Mouse (Mus musculus) MEL (cell line): ENCODE measurements around the gene Pglyrp2. TPM values are rescaled to one million over a fixed set of nuclear protein-coding genes. Genes with fewer than 3 reads are reported as not detected.

Experiments used
- DNase-seq: peaks from one replicate; pipeline ENCODE4 v3.0.0; 2011; ENCODE audit warnings: low read depth, low spot score
- H3K27ac ChIP-seq: 2 replicates; pipeline ENCODE4 v1.5.1; 2012; ENCODE audit warnings: low read depth, mild to moderate bottlenecking, control low read depth, low read length, moderate library complexity; ENCODE audit not compliant: control insufficient read depth
- H3K27me3 ChIP-seq, 2 experiments: fragments of 150-350 bp in 1 of 2; sonication (generic) in 1 of 2; 2 replicates each; pipeline ENCODE4 v1.6.1; 2012; ENCODE audit warnings: low read length in 2 of 2, mild to moderate bottlenecking in 2 of 2, improper control_type of control experiment in 1 of 2, moderate library complexity in 1 of 2; ENCODE audit not compliant: insufficient read depth in 2 of 2, control insufficient read depth in 1 of 2
- H3K36me3 ChIP-seq, 2 experiments: 2 replicates each; pipeline ENCODE4 v1.6.1; 2012 to 2014; ENCODE audit warnings: low read length in 2 of 2, improper control_type of control experiment in 1 of 2, inconsistent platforms in 1 of 2, mild to moderate bottlenecking in 1 of 2; ENCODE audit not compliant: insufficient read depth in 2 of 2, control insufficient read depth in 1 of 2
- H3K4me1 ChIP-seq, 2 experiments: fragments of 150-350 bp in 1 of 2; sonication (generic) in 1 of 2; 2 replicates each; pipeline ENCODE4 v1.6.1; 2012; ENCODE audit warnings: low read length in 2 of 2, improper control_type of control experiment in 1 of 2, mild to moderate bottlenecking in 1 of 2; ENCODE audit not compliant: insufficient read depth in 2 of 2, control insufficient read depth in 1 of 2
- H3K4me3 ChIP-seq, 2 experiments: fragments of 150-350 bp in 1 of 2; sonication (generic) in 1 of 2; 2 replicates each; pipeline ENCODE4 v1.5.1; 2012; ENCODE audit warnings: low read depth in 2 of 2, low read length in 2 of 2, mild to moderate bottlenecking in 2 of 2, moderate library complexity in 2 of 2, control low read depth in 1 of 2, improper control_type of control experiment in 1 of 2; ENCODE audit not compliant: control insufficient read depth in 1 of 2, insufficient read depth in 1 of 2
- H3K79me2 ChIP-seq: 2 replicates; pipeline ENCODE4 v1.6.1; 2012; ENCODE audit warnings: mild to moderate bottlenecking, low read length, moderate library complexity; ENCODE audit not compliant: control insufficient read depth, poor library complexity, insufficient read depth
- H3K9ac ChIP-seq: 2 replicates; pipeline ENCODE4 v1.6.1; 2012; ENCODE audit warnings: low read depth, mild to moderate bottlenecking, control low read depth, low read length, moderate library complexity; ENCODE audit not compliant: control insufficient read depth, poor library complexity, severe bottlenecking
- H3K9me3 ChIP-seq: fragments of 150-350 bp; sonication (generic); replicated peaks from 2 replicates; pipeline ENCODE4 v1.6.1; 2012; ENCODE audit warnings: mild to moderate bottlenecking, low read length, improper control_type of control experiment, moderate library complexity; ENCODE audit not compliant: insufficient read depth
- BHLHE40 ChIP-seq: IDR thresholded peaks from 2 replicates; pipeline ENCODE4 v1.6.1; 2012; ENCODE audit warnings: low read depth, mild to moderate bottlenecking, inconsistent platforms, low read length, improper control_type of control experiment, borderline replicate concordance
- CHD1 ChIP-seq: IDR thresholded peaks from 2 replicates; pipeline ENCODE4 v1.6.1; 2012; ENCODE audit warnings: low read depth, mild to moderate bottlenecking, inconsistent platforms, low read length, improper control_type of control experiment
- CHD2 ChIP-seq: IDR thresholded peaks from 2 replicates; pipeline ENCODE4 v1.6.1; 2011; ENCODE audit warnings: low read length, improper control_type of control experiment
- CTCF ChIP-seq, 3 experiments: IDR thresholded peaks in 2 of 3; conservative IDR thresholded peaks in 1 of 3; 2 replicates each; pipeline ENCODE4 v1.5.1; 2011 to 2012; ENCODE audit warnings: low read length in 3 of 3, low read depth in 2 of 3, mild to moderate bottlenecking in 2 of 3, improper control_type of control experiment in 1 of 3, inconsistent platforms in 1 of 3, mixed read lengths in 1 of 3, moderate library complexity in 1 of 3; ENCODE audit not compliant: control insufficient read depth in 1 of 3, insufficient read depth in 1 of 3, poor library complexity in 1 of 3, severe bottlenecking in 1 of 3
- ELF1 ChIP-seq: IDR thresholded peaks from 2 replicates; pipeline ENCODE4 v1.6.1; 2014; ENCODE audit warnings: low read depth, mild to moderate bottlenecking, inconsistent platforms, low read length, improper control_type of control experiment, moderate library complexity
- ETS1 ChIP-seq: IDR thresholded peaks from 2 replicates; pipeline ENCODE4 v1.6.1; 2012; ENCODE audit warnings: low read depth, mild to moderate bottlenecking, inconsistent platforms, low read length, improper control_type of control experiment, moderate library complexity
- GABPA ChIP-seq: IDR thresholded peaks from 2 replicates; pipeline ENCODE4 v1.6.1; 2012; ENCODE audit warnings: low read depth, mild to moderate bottlenecking, inconsistent platforms, low read length, improper control_type of control experiment, moderate library complexity
- GATA1 ChIP-seq: IDR thresholded peaks from 2 replicates; pipeline ENCODE4 v1.6.1; 2011; ENCODE audit warnings: low read depth, low read length, improper control_type of control experiment
- MAX ChIP-seq: IDR thresholded peaks from 2 replicates; pipeline ENCODE4 v1.6.1; 2011; ENCODE audit warnings: low read length, improper control_type of control experiment
- MXI1 ChIP-seq: IDR thresholded peaks from 2 replicates; pipeline ENCODE4 v1.6.1; 2011; ENCODE audit warnings: mild to moderate bottlenecking, low read depth, low read length, improper control_type of control experiment
- MYB ChIP-seq: IDR thresholded peaks from 2 replicates; pipeline ENCODE4 v1.6.1; 2011; ENCODE audit warnings: mild to moderate bottlenecking, low read depth, low read length, improper control_type of control experiment
- POLR2A ChIP-seq, 2 experiments: IDR thresholded peaks; 2 replicates each; pipeline ENCODE4 v1.6.1; 2011 to 2012; ENCODE audit warnings: low read length in 2 of 2, mild to moderate bottlenecking in 2 of 2, control low read depth in 1 of 2, improper control_type of control experiment in 1 of 2, low read depth in 1 of 2, moderate library complexity in 1 of 2; ENCODE audit not compliant: control insufficient read depth in 1 of 2, insufficient read depth in 1 of 2, poor library complexity in 1 of 2
- POLR2AphosphoS2 ChIP-seq: IDR thresholded peaks from 2 replicates; pipeline ENCODE4 v1.6.1; 2011; ENCODE audit warnings: low read length, improper control_type of control experiment
- POLR2AphosphoS5 ChIP-seq: IDR thresholded peaks from 2 replicates; pipeline ENCODE4 v1.6.1; 2012; ENCODE audit warnings: low read depth, borderline replicate concordance, mild to moderate bottlenecking, inconsistent platforms, low read length, moderate library complexity, mixed read lengths
- RAD21 ChIP-seq: IDR thresholded peaks from 2 replicates; pipeline ENCODE4 v1.6.1; 2011; ENCODE audit warnings: mild to moderate bottlenecking, low read depth, low read length, improper control_type of control experiment
- SIN3A ChIP-seq: IDR thresholded peaks from 2 replicates; pipeline ENCODE4 v1.6.1; 2012; ENCODE audit warnings: low read length, improper control_type of control experiment, inconsistent platforms
- TAL1 ChIP-seq: IDR thresholded peaks from 2 replicates; pipeline ENCODE4 v1.6.1; 2012; ENCODE audit warnings: mild to moderate bottlenecking, inconsistent platforms, low read length, moderate library complexity, mixed read lengths
- TBP ChIP-seq: IDR thresholded peaks from 2 replicates; pipeline ENCODE4 v1.8.0; 2011; ENCODE audit warnings: low read depth, low read length, improper control_type of control experiment
- UBTF ChIP-seq: IDR thresholded peaks from 2 replicates; pipeline ENCODE4 v1.6.1; 2012; ENCODE audit warnings: low read depth, mild to moderate bottlenecking, inconsistent platforms, low read length, improper control_type of control experiment, moderate library complexity, borderline replicate concordance; ENCODE audit not compliant: insufficient read depth
- ZKSCAN1 ChIP-seq: IDR thresholded peaks from 2 replicates; pipeline ENCODE4 v1.6.1; 2012; ENCODE audit warnings: low read depth, mild to moderate bottlenecking, inconsistent platforms, low read length, improper control_type of control experiment, moderate library complexity
- ZMIZ1 ChIP-seq: IDR thresholded peaks from 2 replicates; pipeline ENCODE4 v1.6.1; 2012; ENCODE audit warnings: low read depth, mild to moderate bottlenecking, inconsistent platforms, low read length, improper control_type of control experiment, moderate library complexity
- polyA plus RNA-seq, 2 experiments: library from polyadenylated mRNA; stranded (reverse) in 1 of 2; unstranded in 1 of 2; fragments of >175 nt in 1 of 2; fragments of >200 nt in 1 of 2; gene quantifications; 2 replicates each; pipeline versions ENCODE4 v1.2.1 to v1.2.4; 2012; ENCODE audit warnings: low replicate concordance in 2 of 2, low read depth in 1 of 2; ENCODE audit not compliant: insufficient read length in 2 of 2, insufficient read depth in 1 of 2, missing spikeins in 1 of 2
- total RNA-seq: library from RNA; depleted of rRNA; stranded (reverse); fragments of 300-350 nt; gene quantifications from 2 replicates; pipeline ENCODE4 v1.2.3, GENCODE M21; 2012

The Pglyrp2 gene
- total and polyA plus RNA-seq, 3 experiments = 1.8 to 3.5 TPM; not detected in 1

DNA sequence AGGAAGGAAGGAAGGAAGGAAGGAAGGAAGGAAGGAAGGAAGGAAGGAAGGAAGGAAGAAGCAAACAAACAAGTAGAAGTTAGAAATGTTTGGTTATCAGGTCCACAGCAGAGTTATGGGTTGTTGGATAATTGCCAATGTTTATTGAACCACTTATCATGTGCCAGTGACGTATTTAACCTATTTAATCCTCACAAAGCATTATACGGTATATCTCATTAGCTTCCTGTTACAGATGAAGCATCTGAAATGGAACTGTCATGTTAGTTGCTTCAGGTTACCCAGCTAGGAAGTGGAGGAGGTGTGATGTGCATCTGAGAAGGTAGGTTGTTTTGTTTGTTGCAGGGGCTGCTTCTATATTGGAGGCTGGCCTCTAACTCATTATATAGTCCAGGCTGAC lies 4.0 kb downstream of the Pglyrp2 start:
- H3K4me1 ChIP-seq = peaks cover 2 to 9% of the 10 kb centered on the region in 2 experiments; a peak in 3 of 4 replicates
- no peaks in the 10 kb centered on the region for H3K27me3 ChIP-seq
- peak; percentile 16 for DNase-seq
- H3K4me3 ChIP-seq = no peak overlapping the region
- H3K36me3 ChIP-seq = peaks cover 0 to 6% of the 10 kb centered on the region in 2 experiments; a peak in 2 of 4 replicates
- H3K9ac ChIP-seq = no peak overlapping the region
- H3K79me2 ChIP-seq = no peaks in the 10 kb centered on the region
- no peaks in the 10 kb centered on the region for H3K9me3 ChIP-seq
- no peak for TF ChIP-seq TBP
- TF ChIP-seq MYB = no peak
- no peak for TF ChIP-seq CHD2
- TF ChIP-seq BHLHE40 = peak; percentile 61
- no peak for TF ChIP-seq ZMIZ1
- TF ChIP-seq MXI1 = peak; percentile 54; the same call in 1 of the 2 replicates
- TF ChIP-seq RAD21 = no peak
- H3K27ac ChIP-seq = no peak overlapping the region

DNA sequence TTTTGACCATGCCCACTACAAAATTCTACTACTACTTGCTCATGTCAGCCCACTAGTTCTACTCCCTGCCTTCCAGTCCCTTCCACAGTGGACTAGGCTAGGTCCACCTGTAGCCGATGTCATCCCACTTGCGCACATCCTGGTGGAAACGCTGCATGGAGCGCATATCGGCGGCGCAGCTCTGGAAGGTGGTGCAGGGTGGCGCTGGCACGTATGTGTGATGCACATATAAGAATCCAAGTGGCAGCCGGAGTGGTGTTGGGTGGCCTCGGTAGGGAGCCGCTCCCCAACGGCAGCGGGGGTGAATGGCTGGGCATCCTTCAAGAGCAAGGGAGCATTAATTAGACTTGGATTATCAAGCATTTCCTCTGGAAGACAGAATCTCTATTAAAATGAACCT lies 7.2 kb downstream of the Pglyrp2 start:
- H3K27me3 ChIP-seq = peaks cover 0 to 1% of the 10 kb centered on the region in 2 experiments; a peak in 2 of 4 replicates
- no peaks in the 10 kb centered on the region for H3K79me2 ChIP-seq
- no peak for DNase-seq
- TF ChIP-seq ZKSCAN1 (no peak), ELF1 (no peak)
- no peak overlapping the region for H3K4me3 ChIP-seq
- no peaks in the 10 kb centered on the region for H3K9me3 ChIP-seq
- H3K9ac ChIP-seq = no peak overlapping the region
- no peak overlapping the region for H3K27ac ChIP-seq
- no peaks in the 10 kb centered on the region for H3K4me1 ChIP-seq
- no peaks in the 10 kb centered on the region for H3K36me3 ChIP-seq

DNA sequence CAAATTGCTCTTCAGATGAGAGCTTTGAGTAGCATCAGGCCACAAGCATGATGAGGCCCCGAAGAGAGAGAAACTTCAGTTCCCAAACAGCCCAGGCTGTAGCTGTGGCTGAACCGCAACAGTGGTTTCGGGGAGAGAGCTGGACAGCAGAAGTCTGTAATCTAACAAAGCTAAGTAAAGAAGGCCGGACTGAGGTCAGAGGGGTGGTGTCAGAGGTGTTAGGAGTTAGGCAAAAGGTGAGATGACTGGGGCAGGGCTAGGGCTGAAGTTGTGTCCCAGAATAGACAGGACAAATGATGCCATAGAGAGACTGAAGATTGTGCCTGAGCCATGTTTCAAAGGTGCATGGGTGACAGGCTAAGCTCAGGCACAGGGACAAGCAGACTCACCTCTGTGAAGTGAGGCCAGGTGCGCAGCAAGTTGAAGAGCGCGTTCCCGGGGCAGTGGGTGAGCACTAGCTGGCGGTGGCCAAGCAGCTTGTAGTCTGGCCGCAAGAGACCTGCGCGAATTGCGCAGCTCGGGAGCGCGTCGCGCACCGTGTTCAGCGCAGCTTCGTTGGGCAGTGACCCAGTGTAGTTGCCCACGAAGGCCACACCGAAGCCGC lies 8.4 kb downstream of the Pglyrp2 start:
- TF ChIP-seq POLR2A (IDR thresholded peaks at IDR 0.05; ENCODE audit: control insufficient read depth in 1 of 2, insufficient read depth in 1 of 2, low read depth in 1 of 2, low read length in 2 of 2, poor library complexity in 1 of 2) (no peak), CHD1 (no peak), MYB (no peak), MAX (no peak), TAL1 (no peak), GABPA (no peak), CTCF (IDR thresholded peaks at IDR 0.05 in 2 of 3, conservative IDR thresholded peaks at IDR 0.05 in 1 of 3; ENCODE audit: control insufficient read depth in 1 of 3, insufficient read depth in 1 of 3, low read depth in 2 of 3, low read length in 3 of 3, poor library complexity in 1 of 3, severe bottlenecking in 1 of 3) (no peak), POLR2AphosphoS2 (no peak), UBTF (no peak), ETS1 (no peak), BHLHE40 (no peak), POLR2AphosphoS5 (no peak), SIN3A (no peak), GATA1 (no peak)
- no peak overlapping the region for H3K9ac ChIP-seq
- H3K27me3 ChIP-seq = peaks cover 0 to 1% of the 10 kb centered on the region in 2 experiments; a peak in 2 of 4 replicates
- no peaks in the 10 kb centered on the region for H3K9me3 ChIP-seq
- H3K27ac ChIP-seq = no peak overlapping the region
- no peak for DNase-seq
- no peaks in the 10 kb centered on the region for H3K36me3 ChIP-seq
- no peak overlapping the region for H3K4me3 ChIP-seq
- H3K4me1 ChIP-seq = no peaks in the 10 kb centered on the region
- no peaks in the 10 kb centered on the region for H3K79me2 ChIP-seq
